In the genomic region with DNA sequence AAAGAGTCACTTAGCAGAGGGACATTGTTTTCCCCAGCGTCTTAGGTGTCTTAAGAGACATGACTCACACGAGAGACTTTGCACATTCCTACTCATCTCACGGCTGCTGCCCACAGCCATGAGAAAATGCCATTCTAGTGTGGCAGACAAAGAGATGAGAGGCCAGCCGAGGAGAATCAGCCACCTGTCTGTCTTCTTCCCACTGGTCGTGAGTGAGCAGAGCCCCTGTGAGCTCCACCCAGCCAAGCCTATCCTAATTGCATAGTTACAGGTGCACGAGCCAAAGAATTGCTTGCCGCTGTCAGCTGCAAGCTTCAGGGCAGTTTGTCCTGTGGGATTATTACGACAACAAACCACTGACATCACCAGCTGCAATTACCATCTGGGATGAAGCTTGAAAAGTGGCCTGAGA, we compare ENCODE assay signal across 16 mouse cellular contexts.
DNase-seq lines count a peak whose midpoint lies in the region; ATAC-seq and TF ChIP-seq lines count a peak whose summit lies in the region.
"Had no signal": no experiment of that assay in that cellular context is flagged by ENCODE, and none has a peak within 500 bp of the region (broad histone marks: within the 10 kb centered on the region; RNA-seq: fewer than 3 reads in every experiment).

No protein-coding gene starts in this region.

- no peak overlapping the region for H3K27ac ChIP-seq in left cerebral cortex, adult 2 months
- peak overlapping the region; percentile 58; the same call in 1 of the 2 replicates for H3K27ac ChIP-seq in hindbrain, embryonic 12.5 days
- peak overlapping the region; percentile 38; the same call in 1 of the 2 replicates for H3K27ac ChIP-seq in midbrain, postnatal 0 days (ENCODE audit: low read depth, low read length)
- H3K27ac ChIP-seq in liver, embryonic 12.5 days = no peak overlapping the region
- H3K27ac ChIP-seq: embryonic facial prominence, embryonic 15.5 days; liver, embryonic 14.5 days; macrophage; stomach, embryonic 15.5 days had no signal

- in situ Hi-C loops in Patski (cut with MboI; ENCODE audit: low pct_unique_long_range_greater_than_20kb) = no loop called here

- no peaks in the 10 kb centered on the region for H3K36me3 ChIP-seq in hindbrain, embryonic 12.5 days
- H3K36me3 ChIP-seq in midbrain, postnatal 0 days (ENCODE audit: insufficient read depth, low read length) = no peaks in the 10 kb centered on the region
- no peaks in the 10 kb centered on the region for H3K36me3 ChIP-seq in liver, embryonic 12.5 days
- H3K36me3 ChIP-seq: embryonic facial prominence, embryonic 15.5 days; stomach, embryonic 15.5 days had no signal

- no peak overlapping the region for H3K4me2 ChIP-seq in hindbrain, embryonic 12.5 days (replicated peaks)
- H3K4me2 ChIP-seq in midbrain, postnatal 0 days (ENCODE audit: low read depth, low read length, poor library complexity, severe bottlenecking) = no peak overlapping the region
- H3K4me2 ChIP-seq in liver, embryonic 12.5 days = no peak overlapping the region
- H3K4me2 ChIP-seq: embryonic facial prominence, embryonic 15.5 days; stomach, embryonic 15.5 days had no signal

- 0 out of 2 replicates have a peak overlapping the region, but pooled peaks have one; percentile 2 for H3K9ac ChIP-seq in hindbrain, embryonic 12.5 days
- H3K9ac ChIP-seq in midbrain, postnatal 0 days (replicated peaks; ENCODE audit: low read length, poor library complexity, severe bottlenecking) = no peak overlapping the region
- H3K9ac ChIP-seq in liver, embryonic 12.5 days = no peak overlapping the region
- H3K9ac ChIP-seq: embryonic facial prominence, embryonic 15.5 days; liver, embryonic 14.5 days; stomach, embryonic 15.5 days had no signal

- H3K4me1 ChIP-seq in hindbrain, embryonic 12.5 days = peaks cover 54% of the 10 kb centered on the region
- peaks cover 5% of the 10 kb centered on the region; the same call in 1 of the 2 replicates for H3K4me1 ChIP-seq in midbrain, postnatal 0 days (ENCODE audit: insufficient read depth, low read length)
- H3K4me1 ChIP-seq in liver, embryonic 12.5 days = no peaks in the 10 kb centered on the region
- H3K4me1 ChIP-seq: embryonic facial prominence, embryonic 15.5 days; stomach, embryonic 15.5 days had no signal

- CTCF ChIA-PET in Patski (lab: Charles Lee) = interaction anchor here (2.1 kb wide), 1 partner anchor 16 kb away, joined by 8 read pairs; no protein-coding TSS in a partner anchor

- no peaks in the 10 kb centered on the region for H3K9me3 ChIP-seq in hindbrain, embryonic 12.5 days (replicated peaks)
- H3K9me3 ChIP-seq in midbrain, postnatal 0 days (ENCODE audit: low read length) = no peaks in the 10 kb centered on the region
- H3K9me3 ChIP-seq in liver, embryonic 12.5 days (replicated peaks) = no peaks in the 10 kb centered on the region
- H3K9me3 ChIP-seq: embryonic facial prominence, embryonic 15.5 days; stomach, embryonic 15.5 days had no signal

- 35% methylated on average over 8 of the region's 8 CpGs for WGBS in hindbrain, embryonic 12.5 days
- 24% methylated on average over 8 of the region's 8 CpGs for WGBS in midbrain, postnatal 0 days
- 62% methylated on average over 8 of the region's 8 CpGs for WGBS in liver, embryonic 12.5 days (ENCODE audit: insufficient replicate concordance)

- intact Hi-C loops in left cerebral cortex, adult 2 months (cut with DNase I) = loop anchor here (2.0 to 5.0 kb wide), 2 partner anchors 43 to 74 kb away; no protein-coding TSS in a partner anchor

- POLR2A ChIA-PET in Patski (lab: Charles Lee) = interaction anchor here (1.4 to 2.0 kb wide), 2 partner anchors 10 to 16 kb away, joined by 3 to 6 read pairs; no protein-coding TSS in a partner anchor

- H3K27me3 ChIP-seq in Patski = no peaks in the 10 kb centered on the region
- H3K27me3 ChIP-seq in hindbrain, embryonic 12.5 days = no peaks in the 10 kb centered on the region
- no peaks in the 10 kb centered on the region for H3K27me3 ChIP-seq in midbrain, postnatal 0 days (ENCODE audit: insufficient read depth, low read length)
- peaks cover 6% of the 10 kb centered on the region; the same call in 1 of the 2 replicates for H3K27me3 ChIP-seq in liver, embryonic 12.5 days (replicated peaks)
- H3K27me3 ChIP-seq: stomach, embryonic 15.5 days had no signal

- ATAC-seq in Patski = peak; percentile 80
- ATAC-seq in hindbrain, embryonic 12.5 days (ENCODE audit: low FRiP score) = 0 out of 2 replicates have a peak, but pooled peaks have one; percentile 48
- no peak for ATAC-seq in midbrain, postnatal 0 days (ENCODE audit: low FRiP score)
- ATAC-seq in liver, embryonic 12.5 days = no peak

- no peak for TF ChIP-seq CTCF in left cerebral cortex, adult 2 months (IDR thresholded peaks at IDR 0.05)
- TF ChIP-seq CTCF in Patski (IDR thresholded peaks at IDR 0.05) = no peak
- no peak for TF ChIP-seq CTCF in midbrain, postnatal 0 days (IDR thresholded peaks at IDR 0.05)

- peak; percentile 37 to 47 for DNase-seq in left cerebral cortex, adult 2 months (ENCODE audit: extremely low spot score in 1 of 2, low spot score in 2 of 2)
- DNase-seq in left cerebral cortex, adult 11 months (ENCODE audit: low spot score) = no peak
- peak; percentile 90 for DNase-seq in Patski (ENCODE audit: low read depth, low spot score)
- DNase-seq in midbrain, postnatal 0 days (ENCODE audit: low spot score) = peak; percentile 62
- DNase-seq in adrenal gland, adult 8-10 months = no peak
- DNase-seq: adrenal gland, adult 2 months; cerebellum, postnatal 36 days; heart, postnatal 14 days; kidney, adult 11 months; thymus, postnatal 4 days had no signal

- H3K4me3 ChIP-seq in left cerebral cortex, adult 2 months = no peak overlapping the region
- H3K4me3 ChIP-seq in hindbrain, embryonic 12.5 days = no peak overlapping the region
- H3K4me3 ChIP-seq in midbrain, postnatal 0 days (ENCODE audit: low read depth, low read length) = no peak overlapping the region
- H3K4me3 ChIP-seq in liver, embryonic 12.5 days = no peak overlapping the region
- H3K4me3 ChIP-seq: embryonic facial prominence, embryonic 15.5 days; stomach, embryonic 15.5 days had no signal

Comparison
In these comparisons a context has a peak if more than half of its experiments do, and no peak if none do; other contexts are left out.
1. DNase-seq: peak in left cerebral cortex, adult 2 months (2 of 2), Patski (single experiment) and midbrain, postnatal 0 days (single experiment); none in left cerebral cortex, adult 11 months (single experiment) and adrenal gland, adult 8-10 months (single experiment).
2. H3K27ac ChIP-seq: peak in hindbrain, embryonic 12.5 days (single experiment) and midbrain, postnatal 0 days (single experiment); none in left cerebral cortex, adult 2 months (single experiment) and liver, embryonic 12.5 days (single experiment).
3. ATAC-seq: peak in Patski (single experiment) and hindbrain, embryonic 12.5 days (single experiment); none in midbrain, postnatal 0 days (single experiment) and liver, embryonic 12.5 days (single experiment).